Mouse (Mus musculus): ENCODE data around the gene Akap11. TPM values are rescaled to one million over a fixed set of nuclear protein-coding genes. Genes with fewer than 3 reads are reported as not detected.
A peak's percentile ranks its signal among the peaks of the same experiment; 100 is the strongest.
"Not testable (repeated sequence)": the region's sequence is repeated elsewhere in the genome, so short reads cannot be mapped to it uniquely, and the experiment has no call there.

Gene Akap11
- polyA plus RNA-seq (2015; fragmentation: Nextera tagmentation; extraction: Ambion mirVana) = 16.4 and 17.7 TPM in 2 replicates

DNA sequence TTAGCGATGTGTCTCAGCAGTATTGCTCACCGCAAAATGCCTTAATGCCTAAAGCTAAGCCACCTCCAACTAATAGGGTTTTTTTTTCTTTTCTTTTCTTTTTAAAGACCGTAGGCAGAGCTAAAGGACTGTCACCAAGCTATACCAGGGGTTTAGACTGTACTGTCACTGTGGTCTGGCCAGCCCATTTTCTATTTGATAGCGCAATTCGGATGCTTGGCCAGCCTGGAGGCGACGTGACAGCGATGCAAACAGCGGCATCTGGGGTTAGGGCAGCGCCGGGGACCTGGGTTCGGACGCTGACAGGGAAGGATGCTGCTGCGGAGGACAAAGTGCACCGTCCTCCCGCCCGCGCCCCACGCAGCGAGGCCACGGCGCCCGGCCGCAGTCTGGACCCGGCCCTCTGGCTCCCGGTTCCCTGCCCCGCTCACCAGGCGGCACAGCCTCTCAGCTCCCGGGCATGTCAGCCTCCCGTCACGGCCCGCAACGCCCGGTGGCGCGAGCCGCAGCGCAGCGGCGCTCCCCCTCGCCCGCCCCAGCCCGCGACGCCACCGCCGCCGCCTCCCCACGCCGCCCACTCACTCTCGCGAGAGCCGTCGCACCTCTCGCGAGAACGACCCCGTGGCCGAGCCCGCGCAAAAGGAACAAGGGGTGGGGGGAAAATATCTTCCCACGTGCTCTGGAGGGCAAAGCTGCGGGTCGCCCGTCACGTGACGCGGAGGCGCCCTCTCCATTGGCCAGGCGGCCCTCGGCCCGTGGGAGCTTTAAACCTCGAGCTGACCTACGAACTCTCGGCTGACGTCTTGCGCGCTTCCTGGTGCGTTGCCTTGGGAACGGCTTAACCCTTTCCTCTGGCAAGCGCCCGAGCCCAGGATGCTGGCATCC, at the start of gene Akap11:
Akap11 (minus strand) TSS at position 528 of the 885 bp plus-strand sequence.
- Histone ChIP-seq H3K36me3 (no peaks in the 10 kb centered on the region), H3K9me3 (no peaks in the 10 kb centered on the region), H3K4me3 (replicated peaks) (peak within 1 kb of the TSS; percentile 94), H3K27ac (peak within 1 kb of the TSS; percentile 93), H3K4me2 (replicated peaks) (peak within 1 kb of the TSS; percentile 84), H3K9ac (peak within 1 kb of the TSS; percentile 92), H3K27me3 (replicated peaks) (no peaks in the 10 kb centered on the region), H3K4me1 (replicated peaks) (peaks cover 13% of the 10 kb centered on the region; the same call in 1 of the 2 replicates)
- WGBS = under 1% methylated on average over 81 of the region's 82 CpGs
- peak; percentile 97 for ATAC-seq

DNA sequence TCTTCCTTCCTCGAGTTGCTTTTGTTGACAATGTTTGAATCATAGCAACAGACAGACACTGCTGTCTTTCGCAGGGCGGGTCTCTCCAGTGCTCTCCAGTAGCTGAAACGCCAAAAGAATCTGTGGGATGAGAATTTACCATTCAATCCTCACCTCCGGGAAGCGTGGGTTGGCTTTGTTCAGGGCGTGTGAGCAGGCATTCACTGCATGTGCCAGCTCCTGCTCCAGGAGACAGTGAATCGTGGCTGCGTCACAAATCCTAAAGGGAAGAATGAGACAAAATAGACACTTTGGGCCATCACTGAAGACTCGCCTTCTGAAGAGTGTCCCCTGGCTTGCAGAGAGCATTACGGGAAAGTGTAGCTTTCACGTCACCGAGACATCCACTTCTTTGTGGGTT, 47.6 kb upstream of the Akap11 start:
- Histone ChIP-seq H3K9me3 (no peaks in the 10 kb centered on the region), H3K36me3 (0 out of 2 replicates have a peak, but pooled peaks cover 3% of the 10 kb centered on the region), H3K4me3 (replicated peaks) (no peak overlapping the region), H3K27ac (no peak overlapping the region), H3K9ac (no peak overlapping the region), H3K4me2 (replicated peaks) (no peak overlapping the region), H3K4me1 (replicated peaks) (no peaks in the 10 kb centered on the region), H3K27me3 (replicated peaks) (no peaks in the 10 kb centered on the region)
- no peak for ATAC-seq
- 86% methylated on average over 13 of the region's 13 CpGs for WGBS

DNA sequence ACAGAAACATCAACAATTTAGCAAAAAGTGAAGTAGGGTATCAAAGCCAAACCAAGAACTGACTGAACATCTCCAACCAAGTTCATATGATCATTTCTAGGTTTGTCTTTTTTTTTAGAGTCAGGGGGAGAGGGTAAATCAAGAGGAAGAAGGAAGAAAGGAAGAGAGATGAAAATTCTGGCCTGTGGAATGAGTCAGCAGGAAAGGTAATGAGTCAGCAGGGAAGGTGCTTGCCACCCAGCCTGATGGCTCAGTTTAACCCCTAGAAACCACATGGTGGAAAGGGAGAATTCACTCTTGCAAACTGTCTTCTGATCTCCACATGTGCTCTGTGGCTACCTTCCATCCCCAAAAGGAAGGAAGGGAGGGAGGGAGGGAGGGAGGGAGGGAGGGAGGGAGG, 46.6 kb upstream of the Akap11 start:
- H3K4me1 ChIP-seq (replicated peaks) = no peaks in the 10 kb centered on the region
- H3K4me3 ChIP-seq (replicated peaks) = no peak overlapping the region
- no peak overlapping the region for H3K9ac ChIP-seq
- H3K9me3 ChIP-seq = no peaks in the 10 kb centered on the region
- no peak overlapping the region for H3K4me2 ChIP-seq (replicated peaks)
- ATAC-seq = no peak
- no peaks in the 10 kb centered on the region for H3K27me3 ChIP-seq (replicated peaks)
- 0 out of 2 replicates have a peak, but pooled peaks cover 3% of the 10 kb centered on the region for H3K36me3 ChIP-seq
- H3K27ac ChIP-seq = no peak overlapping the region

DNA sequence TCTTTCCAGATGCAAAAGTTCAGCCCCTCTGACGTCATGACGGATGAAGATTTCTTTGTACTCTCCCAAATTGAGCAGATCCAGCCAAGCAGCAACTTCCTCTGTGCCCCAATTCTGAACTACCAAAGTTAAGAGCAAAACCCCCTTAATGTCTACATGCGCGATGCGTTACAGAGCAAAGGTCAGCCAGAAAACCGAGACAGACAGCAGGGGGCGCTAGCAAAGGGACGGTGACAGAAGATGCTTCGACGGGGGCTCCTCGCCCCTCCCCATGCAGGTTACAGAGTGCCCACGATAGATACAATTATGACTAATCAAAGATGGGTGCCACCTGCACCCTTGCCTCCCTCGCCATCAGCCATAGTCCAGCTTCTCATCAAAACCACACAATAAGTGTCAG, 39.3 kb upstream of the Akap11 start:
- no peak overlapping the region for H3K4me3 ChIP-seq (replicated peaks)
- H3K4me2 ChIP-seq (replicated peaks) = no peak overlapping the region
- 71% methylated on average over 13 of the region's 13 CpGs for WGBS
- no peaks in the 10 kb centered on the region for H3K27me3 ChIP-seq (replicated peaks)
- H3K9me3 ChIP-seq = no peaks in the 10 kb centered on the region
- no peak overlapping the region for H3K27ac ChIP-seq
- ATAC-seq = no peak
- H3K36me3 ChIP-seq = no peaks in the 10 kb centered on the region
- H3K9ac ChIP-seq = no peak overlapping the region
- H3K4me1 ChIP-seq (replicated peaks) = no peaks in the 10 kb centered on the region

DNA sequence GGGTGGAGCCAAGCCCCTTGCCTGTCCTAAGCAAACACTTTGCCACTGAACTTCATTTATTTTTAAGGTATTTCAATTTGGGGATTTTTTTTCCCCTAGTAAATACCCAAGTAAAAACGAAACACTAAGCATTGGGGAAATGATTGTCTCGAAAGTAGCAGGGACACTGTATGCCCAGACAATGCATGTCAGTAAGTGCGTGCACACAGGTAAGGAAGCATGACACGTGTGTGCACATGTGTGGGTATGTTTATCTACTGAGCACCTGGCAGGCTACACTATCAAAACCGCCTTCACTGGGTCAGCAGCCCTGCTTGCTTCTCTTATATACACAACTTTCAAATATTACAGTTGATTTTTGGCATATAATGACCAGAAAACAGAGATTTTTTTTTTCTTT, 31.8 kb upstream of the Akap11 start:
- Histone ChIP-seq H3K9me3 (no peaks in the 10 kb centered on the region), H3K27me3 (replicated peaks) (no peaks in the 10 kb centered on the region), H3K4me1 (replicated peaks) (0 out of 2 replicates have a peak, but pooled peaks cover 2% of the 10 kb centered on the region), H3K4me2 (replicated peaks) (no peak overlapping the region), H3K27ac (no peak overlapping the region), H3K9ac (no peak overlapping the region), H3K4me3 (replicated peaks) (no peak overlapping the region), H3K36me3 (no peaks in the 10 kb centered on the region)
- WGBS = 89% methylated on average over 5 of the region's 5 CpGs
- no peak for ATAC-seq

DNA sequence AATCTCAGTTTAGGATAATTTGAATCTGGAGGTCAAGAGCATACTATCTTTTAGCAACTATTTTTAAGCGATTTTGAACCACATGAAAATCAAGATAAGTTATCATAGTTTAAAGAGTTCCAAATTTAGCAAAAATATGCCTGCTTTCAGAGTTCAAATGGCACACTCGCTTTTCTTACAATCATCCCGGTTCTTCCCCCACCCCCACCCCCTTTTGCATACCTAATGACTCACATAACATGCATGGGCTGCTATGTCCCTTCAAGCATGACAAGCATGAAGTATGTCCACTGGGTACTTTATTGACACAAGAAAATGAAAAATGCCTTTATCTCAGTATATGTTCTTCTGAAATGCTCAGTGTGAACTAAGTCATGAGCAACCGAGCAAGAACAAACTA, 29.8 kb upstream of the Akap11 start:
- no peak overlapping the region for H3K9ac ChIP-seq
- ATAC-seq = no peak
- 77% methylated on average over 4 of the region's 4 CpGs for WGBS
- no peak overlapping the region for H3K4me2 ChIP-seq (replicated peaks)
- H3K9me3 ChIP-seq = no peaks in the 10 kb centered on the region
- H3K27me3 ChIP-seq (replicated peaks) = no peaks in the 10 kb centered on the region
- 0 out of 2 replicates have a peak, but pooled peaks cover 2% of the 10 kb centered on the region for H3K4me1 ChIP-seq (replicated peaks)
- H3K4me3 ChIP-seq (replicated peaks) = no peak overlapping the region
- H3K27ac ChIP-seq = no peak overlapping the region
- H3K36me3 ChIP-seq = no peaks in the 10 kb centered on the region

DNA sequence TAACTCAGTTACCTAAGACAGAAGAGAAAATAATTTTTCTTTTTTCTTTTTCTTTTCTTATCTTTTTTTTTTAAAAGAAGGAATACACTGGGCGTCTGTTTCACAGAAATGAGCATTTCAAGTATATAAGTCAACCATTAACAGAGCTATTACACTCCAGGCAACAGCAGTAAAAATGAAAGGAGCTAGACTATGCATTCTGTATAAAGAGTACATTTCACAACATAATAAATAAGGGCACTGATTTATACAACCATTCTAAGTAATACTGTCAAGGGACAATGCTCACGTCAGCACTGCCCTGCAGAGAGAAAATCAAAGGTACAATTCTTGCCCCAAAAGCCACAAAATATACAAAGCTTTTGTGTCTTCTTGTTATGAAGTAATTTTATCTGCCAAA, 27.7 kb upstream of the Akap11 start:
- 47% methylated on average over 2 of the region's 2 CpGs for WGBS
- Histone ChIP-seq H3K27ac (no peak overlapping the region), H3K4me3 (replicated peaks) (no peak overlapping the region), H3K4me2 (replicated peaks) (no peak overlapping the region), H3K9me3 (no peaks in the 10 kb centered on the region), H3K9ac (no peak overlapping the region), H3K36me3 (no peaks in the 10 kb centered on the region), H3K27me3 (replicated peaks) (no peaks in the 10 kb centered on the region), H3K4me1 (replicated peaks) (0 out of 2 replicates have a peak, but pooled peaks cover 2% of the 10 kb centered on the region)
- ATAC-seq = peak; percentile 84

DNA sequence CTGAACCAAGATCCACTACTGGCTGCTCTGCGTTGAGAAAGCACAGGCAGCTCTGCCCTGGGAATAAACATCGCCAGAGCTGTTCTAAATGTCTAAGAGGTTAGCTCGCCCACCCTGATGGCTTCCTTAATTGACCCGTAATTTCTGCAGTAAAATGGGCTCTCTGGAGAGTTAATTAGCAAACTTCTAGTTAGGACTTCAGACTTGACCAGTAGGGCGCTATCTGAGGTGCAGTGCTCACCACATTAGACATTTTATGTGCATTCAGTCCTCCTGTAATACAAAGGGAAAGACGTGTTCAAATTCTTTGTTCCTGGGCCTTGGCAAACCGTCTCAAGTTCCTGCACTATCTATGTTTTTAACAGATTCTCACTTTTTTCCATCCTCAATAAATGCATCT, 26.6 kb upstream of the Akap11 start:
- H3K27ac ChIP-seq = no peak overlapping the region
- H3K9me3 ChIP-seq = no peaks in the 10 kb centered on the region
- H3K27me3 ChIP-seq (replicated peaks) = no peaks in the 10 kb centered on the region
- H3K4me1 ChIP-seq (replicated peaks) = 0 out of 2 replicates have a peak, but pooled peaks cover 2% of the 10 kb centered on the region
- H3K9ac ChIP-seq = no peak overlapping the region
- 61% methylated on average over 7 of the region's 7 CpGs for WGBS
- no peak for ATAC-seq
- H3K4me3 ChIP-seq (replicated peaks) = no peak overlapping the region
- H3K36me3 ChIP-seq = no peaks in the 10 kb centered on the region
- no peak overlapping the region for H3K4me2 ChIP-seq (replicated peaks)

DNA sequence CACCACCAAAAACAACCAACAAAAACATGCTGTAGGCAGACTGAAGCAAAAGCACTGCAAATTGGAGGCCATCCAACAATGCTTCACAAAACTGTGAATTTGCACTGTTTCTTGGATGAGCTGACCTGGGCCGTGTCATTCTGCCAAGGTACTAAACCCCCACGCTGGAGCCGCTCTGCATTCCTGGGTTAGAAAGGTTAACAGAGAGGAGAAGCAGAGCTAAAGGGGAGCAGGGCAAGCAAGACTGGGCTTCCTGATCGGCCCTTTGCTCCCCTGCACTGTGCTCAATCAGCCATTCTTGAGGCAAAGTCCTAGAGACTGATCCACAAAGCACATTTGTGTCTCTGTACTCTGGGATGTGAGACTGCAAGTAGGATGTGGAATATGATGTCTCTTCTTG, 25.5 kb upstream of the Akap11 start:
- Histone ChIP-seq H3K27me3 (replicated peaks) (no peaks in the 10 kb centered on the region), H3K4me3 (replicated peaks) (no peak overlapping the region), H3K9me3 (no peaks in the 10 kb centered on the region), H3K4me2 (replicated peaks) (no peak overlapping the region), H3K9ac (no peak overlapping the region), H3K36me3 (no peaks in the 10 kb centered on the region), H3K27ac (no peak overlapping the region), H3K4me1 (replicated peaks) (0 out of 2 replicates have a peak, but pooled peaks cover 2% of the 10 kb centered on the region)
- WGBS = 62% methylated on average over 4 of the region's 4 CpGs
- ATAC-seq = no peak

DNA sequence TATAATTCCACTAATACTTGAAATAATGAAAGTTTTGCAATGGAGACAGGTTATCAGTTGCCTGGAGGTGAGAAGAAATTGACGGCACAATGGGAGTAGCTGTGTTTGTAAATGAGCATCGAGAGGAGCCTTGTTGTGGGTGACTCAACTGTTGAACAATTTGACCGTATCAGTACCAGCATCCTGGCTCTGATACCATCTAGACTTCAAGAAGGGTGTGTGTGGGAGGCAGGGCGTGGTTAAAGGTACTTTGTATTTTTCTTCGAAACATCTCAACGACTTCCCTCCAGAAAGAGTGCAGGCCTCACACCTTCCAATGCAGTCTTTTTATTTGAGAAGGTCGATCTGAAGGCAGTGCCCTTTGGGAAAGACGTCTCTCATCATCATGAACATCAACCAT, 22.4 kb upstream of the Akap11 start:
- H3K27ac ChIP-seq = no peak overlapping the region
- 87% methylated on average over 8 of the region's 8 CpGs for WGBS
- no peak overlapping the region for H3K4me3 ChIP-seq (replicated peaks)
- no peak overlapping the region for H3K9ac ChIP-seq
- H3K4me1 ChIP-seq (replicated peaks) = 0 out of 2 replicates have a peak, but pooled peaks cover 2% of the 10 kb centered on the region
- H3K9me3 ChIP-seq = no peaks in the 10 kb centered on the region
- no peaks in the 10 kb centered on the region for H3K27me3 ChIP-seq (replicated peaks)
- ATAC-seq = no peak
- no peak overlapping the region for H3K4me2 ChIP-seq (replicated peaks)
- no peaks in the 10 kb centered on the region for H3K36me3 ChIP-seq

DNA sequence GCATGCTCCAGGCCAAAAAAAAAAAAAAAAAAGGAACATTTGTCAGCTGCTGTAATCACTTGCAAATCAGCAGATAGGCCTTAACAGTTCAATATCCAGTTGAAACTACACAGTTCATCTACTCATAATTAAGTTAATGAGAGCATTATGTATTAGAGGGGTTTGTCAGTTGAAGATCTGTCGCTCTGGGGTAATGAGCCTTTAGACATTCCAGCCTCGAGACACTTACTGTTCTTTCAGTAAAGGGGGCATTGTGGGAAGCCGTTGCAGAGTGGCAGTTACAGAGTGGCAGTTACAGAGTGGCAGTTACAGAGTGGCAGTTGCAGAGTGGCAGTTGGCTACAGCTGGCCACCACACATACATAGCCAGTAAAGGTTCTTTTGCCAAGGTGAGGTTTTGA, 18.2 kb upstream of the Akap11 start:
- WGBS = 90% methylated on average over 3 of the region's 3 CpGs
- not testable (repeated sequence) for H3K4me2 ChIP-seq (replicated peaks)

DNA sequence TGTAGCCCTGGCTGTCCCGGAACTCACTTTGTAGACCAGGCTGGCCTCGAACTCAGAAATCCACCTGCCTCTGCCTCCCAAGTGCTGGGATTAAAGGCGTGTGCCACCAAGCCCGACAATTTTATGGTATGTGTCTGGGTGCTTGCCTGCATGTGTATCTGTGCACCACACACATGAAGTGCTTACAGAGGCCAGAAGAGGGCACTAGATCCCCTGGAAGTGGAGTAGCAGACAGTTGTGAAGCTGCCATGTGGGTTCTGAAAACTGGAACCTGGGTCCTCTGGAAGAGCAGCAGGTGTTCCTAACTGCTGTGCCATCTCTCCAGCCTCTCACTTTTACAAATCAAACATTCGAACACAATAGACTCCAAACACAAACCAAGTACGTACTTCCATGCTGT, 17.1 kb upstream of the Akap11 start:
- H3K4me1 ChIP-seq (replicated peaks) = no peaks in the 10 kb centered on the region
- no peak overlapping the region for H3K27ac ChIP-seq
- WGBS = 94% methylated on average over 6 of the region's 6 CpGs
- H3K4me3 ChIP-seq (replicated peaks) = no peak overlapping the region
- no peak for ATAC-seq
- no peaks in the 10 kb centered on the region for H3K9me3 ChIP-seq
- no peak overlapping the region for H3K4me2 ChIP-seq (replicated peaks)
- no peak overlapping the region for H3K9ac ChIP-seq
- no peaks in the 10 kb centered on the region for H3K36me3 ChIP-seq
- H3K27me3 ChIP-seq (replicated peaks) = no peaks in the 10 kb centered on the region

More for the DNA sequence above, 18.2 kb upstream of the Akap11 start:
- not testable (repeated sequence) for ATAC-seq; H3K9ac ChIP-seq; H3K27me3 ChIP-seq (replicated peaks); H3K9me3 ChIP-seq; H3K4me3 ChIP-seq (replicated peaks); H3K4me1 ChIP-seq (replicated peaks); H3K27ac ChIP-seq; H3K36me3 ChIP-seq

DNA sequence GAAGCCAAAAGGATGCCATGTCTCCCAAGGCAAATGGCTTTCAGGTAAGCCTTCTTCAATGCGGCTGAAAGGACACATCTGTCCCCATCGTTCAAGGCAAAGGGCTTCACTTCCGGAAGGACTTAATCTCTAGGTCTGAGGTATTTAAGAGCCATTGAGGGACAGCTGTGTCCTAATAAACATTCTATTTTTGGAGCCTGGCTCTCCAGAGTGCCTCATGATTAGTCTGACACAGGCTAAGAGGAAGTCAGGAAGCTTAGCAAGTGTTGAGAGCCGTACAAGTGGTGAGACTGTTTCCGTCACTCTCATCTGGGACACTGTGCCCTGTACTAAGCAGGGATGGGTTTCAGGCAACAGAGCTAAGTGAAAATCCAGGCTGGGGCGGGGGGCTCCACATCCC, 12.2 kb upstream of the Akap11 start:
- Histone ChIP-seq H3K9ac (no peak overlapping the region), H3K9me3 (no peaks in the 10 kb centered on the region), H3K27ac (no peak overlapping the region), H3K4me2 (replicated peaks) (no peak overlapping the region), H3K4me1 (replicated peaks) (no peaks in the 10 kb centered on the region), H3K36me3 (no peaks in the 10 kb centered on the region), H3K4me3 (replicated peaks) (no peak overlapping the region), H3K27me3 (replicated peaks) (no peaks in the 10 kb centered on the region)
- ATAC-seq = no peak
- 51% methylated on average over 6 of the region's 6 CpGs for WGBS

Data from intestine, embryonic 15.5 days (tissue).